Comparison of ENCODE assay signal across 7 mouse cellular contexts in the genomic region with DNA sequence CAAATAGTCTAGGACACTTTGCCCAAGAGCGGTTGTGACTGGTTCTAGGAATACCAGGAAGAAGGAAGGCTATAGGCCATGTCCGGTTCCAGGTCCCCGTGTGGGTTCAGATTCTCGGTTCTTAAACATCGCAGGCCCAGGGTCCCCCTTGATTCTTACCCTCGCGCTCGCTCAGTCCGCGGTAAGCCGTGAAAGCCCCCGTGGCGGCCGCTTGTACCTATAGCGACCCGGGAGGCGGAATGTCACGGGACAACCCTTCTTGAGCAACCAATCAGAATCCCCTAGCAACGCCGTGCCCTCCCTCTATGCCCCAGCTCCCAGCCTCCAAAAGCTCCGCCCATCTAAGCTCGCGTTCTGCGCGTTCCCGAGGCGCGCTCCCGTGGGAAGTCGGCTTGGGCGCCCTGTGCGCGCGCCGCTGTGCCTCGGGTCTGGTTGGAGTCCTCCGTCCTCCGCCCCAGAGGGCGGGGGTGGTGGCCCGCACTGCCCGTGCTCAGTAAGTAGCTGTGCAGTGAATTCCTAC. TPM values are rescaled to one million over a fixed set of nuclear protein-coding genes. Genes with fewer than 3 reads are reported as not detected.
DNase-seq lines count a peak whose midpoint lies in the region; ATAC-seq lines count a peak whose summit lies in the region.

A gene (minus strand): TSS at position 333 of the 520 bp plus-strand sequence.
A gene (plus strand): TSS at position 350 of the 520 bp plus-strand sequence.
A gene (plus strand): TSS at position 367 of the 520 bp plus-strand sequence.

- H3K4me2 ChIP-seq in intestine, embryonic 16.5 days (ENCODE audit: low read depth, low read length): peak within 1 kb of the TSS; percentile 53
- H3K4me2 ChIP-seq in midbrain, embryonic 11.5 days: peak within 1 kb of the TSS; percentile 47

- H3K27me3 ChIP-seq in intestine, embryonic 16.5 days (replicated peaks; ENCODE audit: control insufficient read depth, insufficient read depth, low read length): no peaks in the 10 kb centered on the region
- peaks cover 16% of the 10 kb centered on the region for H3K27me3 ChIP-seq in midbrain, embryonic 11.5 days (ENCODE audit: control insufficient read depth, insufficient read depth, low read length)

- H3K4me3 ChIP-seq in intestine, embryonic 16.5 days (ENCODE audit: low read length): peak within 1 kb of the TSS; percentile 69
- H3K4me3 ChIP-seq in midbrain, embryonic 11.5 days (ENCODE audit: low read depth, low read length): peak within 1 kb of the TSS; percentile 50

- ATAC-seq in intestine, embryonic 16.5 days: peak; percentile 83
- peak; percentile 89 for ATAC-seq in midbrain, embryonic 11.5 days (ENCODE audit: low FRiP score)

- no peaks in the 10 kb centered on the region for H3K9me3 ChIP-seq in intestine, embryonic 16.5 days (ENCODE audit: control insufficient read depth, low read length)
- H3K9me3 ChIP-seq in midbrain, embryonic 11.5 days (ENCODE audit: control insufficient read depth, low read length): no peaks in the 10 kb centered on the region

- H3K9ac ChIP-seq in intestine, embryonic 16.5 days (ENCODE audit: low read depth, low read length): peak within 1 kb of the TSS; percentile 80
- H3K9ac ChIP-seq in midbrain, embryonic 11.5 days (ENCODE audit: low read length): peak within 1 kb of the TSS; percentile 70

- H3K4me1 ChIP-seq in intestine, embryonic 16.5 days (ENCODE audit: control insufficient read depth, insufficient read depth, low read length): peaks cover 39% of the 10 kb centered on the region
- H3K4me1 ChIP-seq in midbrain, embryonic 11.5 days (ENCODE audit: control insufficient read depth, insufficient read depth, low read length): peaks cover 10% of the 10 kb centered on the region; the same call in 1 of the 2 replicates

- peak within 1 kb of the TSS; percentile 73 for H3K27ac ChIP-seq in intestine, embryonic 16.5 days (ENCODE audit: low read length)
- no peak within 1 kb of the TSS for H3K27ac ChIP-seq in midbrain, embryonic 11.5 days (ENCODE audit: low read depth, low read length)

- intact Hi-C loops in left cerebral cortex, postnatal 36 days (cut with DNase I): no loop called here

- H3K36me3 ChIP-seq in intestine, embryonic 16.5 days (ENCODE audit: control insufficient read depth, insufficient read depth, low read length): peaks cover 16% of the 10 kb centered on the region
- peaks cover 10% of the 10 kb centered on the region for H3K36me3 ChIP-seq in midbrain, embryonic 11.5 days (ENCODE audit: control insufficient read depth, insufficient read depth, low read length)

- WGBS in intestine, embryonic 16.5 days: 0% methylated on average over 41 of the region's 41 CpGs
- under 1% methylated on average over 41 of the region's 41 CpGs for WGBS in midbrain, embryonic 11.5 days

- peak; percentile 94 for DNase-seq in adrenal gland, adult 8-10 months
- DNase-seq in embryo, embryonic 9.5 days (ENCODE audit: extremely low spot score): peak; percentile 98
- DNase-seq in gastrocnemius, postnatal 4 days (ENCODE audit: low spot score in 2 of 2): peak; percentile 90 to 97
- DNase-seq in left cerebral cortex, postnatal 36 days (ENCODE audit: low spot score in 2 of 2): peak; percentile 92 to 93
- peak; percentile 100 for DNase-seq in midbrain, embryonic 11.5 days (ENCODE audit: low spot score, missing footprints)
- peak; percentile 96 for DNase-seq in skeletal muscle tissue, adult 2 months (ENCODE audit: low read depth, low spot score)

RNA-seq across cellular contexts. Expression of the first gene that starts in this region (rescaled TPM):
- total RNA-seq in adrenal gland, adult 8-10 months (2022): 10 to 100 TPM; 68.6 to 89.3 (median 77.9) TPM
- 10 to 100 TPM; 42.0 to 44.4 TPM for total RNA-seq in gastrocnemius, postnatal 4 days (2021)
- polyA plus RNA-seq in intestine, embryonic 16.5 days (2015; fragmentation: Nextera tagmentation; extraction: Ambion mirVana): 296 and 437 TPM in 2 replicates
- 10 to 100 TPM; 35.9 to 39.3 TPM for total RNA-seq in left cerebral cortex, postnatal 36 days (2021)
- polyA plus RNA-seq in midbrain, embryonic 11.5 days (2014; fragmentation: Nextera tagmentation; extraction: Ambion mirVana): 20.6 and 21.6 TPM in 2 replicates

RNA-seq across cellular contexts. Expression of the second gene that starts in this region (rescaled TPM):
- 1 to 10 TPM in 2 of 4 experiments, under 1 TPM in 2; 0.74 to 2.0 (median 1.4) TPM for total RNA-seq in adrenal gland, adult 8-10 months (2022)
- 10 to 100 TPM in 1 of 2 experiments, 1 to 10 TPM in 1; 8.7 to 10.9 TPM for total RNA-seq in gastrocnemius, postnatal 4 days (2021)
- 11.6 and 13.2 TPM in 2 replicates for polyA plus RNA-seq in intestine, embryonic 16.5 days (2015; fragmentation: Nextera tagmentation; extraction: Ambion mirVana)
- 1 to 10 TPM in 1 of 2 experiments, under 1 TPM in 1; 0.57 to 1.4 TPM for total RNA-seq in left cerebral cortex, postnatal 36 days (2021)
- 3.4 and 4.3 TPM in 2 replicates for polyA plus RNA-seq in midbrain, embryonic 11.5 days (2014; fragmentation: Nextera tagmentation; extraction: Ambion mirVana)

RNA-seq across cellular contexts. Expression of the third gene that starts in this region (rescaled TPM):
- total RNA-seq in adrenal gland, adult 8-10 months (2022): 100 to 1,000 TPM; 137 to 205 (median 157) TPM
- total RNA-seq in gastrocnemius, postnatal 4 days (2021): 100 to 1,000 TPM; 135 to 144 TPM
- polyA plus RNA-seq in intestine, embryonic 16.5 days (2015; fragmentation: Nextera tagmentation; extraction: Ambion mirVana): 332 and 340 TPM in 2 replicates
- total RNA-seq in left cerebral cortex, postnatal 36 days (2021): 100 to 1,000 TPM; 127 to 144 TPM
- polyA plus RNA-seq in midbrain, embryonic 11.5 days (2014; fragmentation: Nextera tagmentation; extraction: Ambion mirVana): 253 and 268 TPM in 2 replicates

Comparison
In these comparisons a context has a peak if more than half of its experiments do, and no peak if none do; other contexts are left out.
1. RNA of the first gene that starts in this region (polyA plus RNA-seq): 296 to 437 TPM in intestine, embryonic 16.5 days; 20.6 to 21.6 TPM in midbrain, embryonic 11.5 days; every median in the first group is over 10 times any median in the second.
2. Peak in every context shown above with its lines, with median percentiles within 50 percentile points of each other: DNase-seq.